Mouse (Mus musculus) liver, embryonic 15.5 days (tissue): ENCODE measurements around the gene Cry2. TPM values are rescaled to one million over a fixed set of nuclear protein-coding genes. Genes with fewer than 3 reads are reported as not detected.

Experiments used
- ATAC-seq: fragments of 200-750 bp; cut with Nextera tagmentation; 2 replicates; pipeline ENCODE4 v1.8.0; 2017; ENCODE audit warnings: moderate number of reproducible peaks, mild to moderate bottlenecking, moderate library complexity; ENCODE audit not compliant: insufficient read depth
- H3K27ac ChIP-seq: fragments of 300-500 bp; sonication (generic); replicated peaks from 2 replicates; pipeline ENCODE4 v1.5.1; 2015; ENCODE audit warnings: mild to moderate bottlenecking, inconsistent platforms
- H3K27me3 ChIP-seq: fragments of 300-500 bp; sonication (generic); 2 replicates; pipeline ENCODE4 v1.6.1; 2015; ENCODE audit warnings: mild to moderate bottlenecking, inconsistent platforms
- H3K36me3 ChIP-seq: fragments of 300-500 bp; sonication (generic); replicated peaks from 2 replicates; pipeline ENCODE4 v1.6.1; 2015; ENCODE audit warnings: moderate library complexity, mild to moderate bottlenecking, inconsistent platforms
- H3K4me1 ChIP-seq: fragments of 300-500 bp; sonication (generic); replicated peaks from 2 replicates; pipeline ENCODE4 v1.6.1; 2015; ENCODE audit warnings: inconsistent platforms
- H3K4me2 ChIP-seq: fragments of 300-500 bp; sonication (generic); 2 replicates; pipeline ENCODE4 v1.6.1; 2015; ENCODE audit warnings: moderate library complexity, mild to moderate bottlenecking, inconsistent platforms
- H3K4me3 ChIP-seq: fragments of 300-500 bp; sonication (generic); replicated peaks from 2 replicates; pipeline ENCODE4 v1.5.1; 2015; ENCODE audit warnings: mild to moderate bottlenecking, inconsistent platforms
- H3K9ac ChIP-seq: fragments of 300-500 bp; sonication (generic); 2 replicates; pipeline ENCODE4 v1.6.1; 2015; ENCODE audit warnings: moderate library complexity, mild to moderate bottlenecking, inconsistent platforms
- H3K9me3 ChIP-seq: fragments of 300-500 bp; sonication (generic); replicated peaks from 2 replicates; pipeline ENCODE4 v1.6.1; 2016; ENCODE audit warnings: inconsistent platforms
- WGBS: fragments of 180-500 bp; shearing (Covaris S2); methylation state at CpG from one replicate; pipeline ENCODE4 v1.1.7; 2015; ENCODE audit warnings: mixed read lengths; ENCODE audit not compliant: insufficient replicate concordance; 5-methylcytosine and 5-hydroxymethylcytosine counted together
- polyA plus RNA-seq: library from polyadenylated mRNA; unstranded; fragments of >200 nt; fragmentation: Nextera tagmentation; extraction: Ambion mirVana; gene quantifications from 2 replicates; pipeline ENCODE4 v1.2.1, GENCODE M21; 2015

Gene Cry2
- polyA plus RNA-seq, 1 experiment from 2014 or later: 11.2 TPM

GRCm38 (mm10) chr2:92385113-92386051 is 48.5 kb downstream of the Cry2 start:
- Histone ChIP-seq H3K4me3 (no peak overlapping the region), H3K4me1 (peaks cover 11% of the 10 kb centered on the region), H3K27ac (no peak overlapping the region), H3K9ac (no peak overlapping the region), H3K9me3 (no peaks in the 10 kb centered on the region), H3K36me3 (peaks cover 22% of the 10 kb centered on the region), H3K27me3 (peaks cover 43% of the 10 kb centered on the region), H3K4me2 (no peak overlapping the region)
- 63% methylated on average over 22 of the region's 22 CpGs for WGBS
- ATAC-seq: no peak

DNA sequence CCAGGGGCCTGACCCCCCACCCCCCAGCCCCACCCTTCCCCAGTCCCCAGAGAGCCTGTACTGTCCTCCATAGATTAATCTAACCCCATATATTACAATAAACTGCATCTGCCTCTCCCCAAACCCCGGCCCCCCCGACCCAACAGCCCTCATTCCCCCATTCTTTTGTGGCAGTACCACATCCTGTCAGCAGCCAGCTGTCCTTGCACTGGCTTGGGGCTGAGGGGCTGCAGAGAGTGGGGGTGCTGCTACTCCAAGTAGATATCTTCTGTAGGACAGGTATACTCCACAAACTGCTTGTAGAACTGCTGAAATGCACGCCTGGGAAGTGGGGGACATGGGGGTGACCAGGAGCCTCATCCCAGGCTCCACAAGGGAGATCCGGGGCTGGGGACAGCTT is 49.7 kb downstream of the Cry2 start:
- 50% methylated on average over 4 of the region's 4 CpGs for WGBS
- Histone ChIP-seq H3K27me3 (peaks cover 30% of the 10 kb centered on the region), H3K9ac (no peak overlapping the region), H3K36me3 (peaks cover 34% of the 10 kb centered on the region), H3K4me2 (no peak overlapping the region), H3K9me3 (no peaks in the 10 kb centered on the region), H3K4me3 (no peak overlapping the region), H3K4me1 (peaks cover 1% of the 10 kb centered on the region), H3K27ac (no peak overlapping the region)
- ATAC-seq: no peak

DNA sequence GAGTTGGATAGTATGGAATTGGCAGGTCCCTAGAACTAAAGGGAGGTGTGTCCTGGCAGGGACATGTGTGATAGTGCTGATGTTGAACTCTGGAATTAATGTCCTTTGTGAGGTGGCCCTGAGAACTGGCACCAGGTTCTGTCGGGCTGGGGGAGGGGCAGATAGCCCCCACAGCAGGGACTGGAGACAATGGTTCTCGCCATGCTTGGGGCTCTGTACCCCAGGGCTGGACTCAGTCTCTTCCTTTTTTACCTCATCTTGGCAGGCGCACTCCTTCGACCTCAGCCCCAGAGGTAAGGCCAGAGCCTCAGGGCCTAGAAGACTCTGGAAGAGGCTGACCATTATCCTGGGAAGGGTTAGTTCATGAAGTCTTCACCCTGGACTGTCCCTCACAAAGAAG is 51.1 kb downstream of the Cry2 start:
- peaks cover 48% of the 10 kb centered on the region for H3K36me3 ChIP-seq
- 66% methylated on average over 4 of the region's 4 CpGs for WGBS

DNA sequence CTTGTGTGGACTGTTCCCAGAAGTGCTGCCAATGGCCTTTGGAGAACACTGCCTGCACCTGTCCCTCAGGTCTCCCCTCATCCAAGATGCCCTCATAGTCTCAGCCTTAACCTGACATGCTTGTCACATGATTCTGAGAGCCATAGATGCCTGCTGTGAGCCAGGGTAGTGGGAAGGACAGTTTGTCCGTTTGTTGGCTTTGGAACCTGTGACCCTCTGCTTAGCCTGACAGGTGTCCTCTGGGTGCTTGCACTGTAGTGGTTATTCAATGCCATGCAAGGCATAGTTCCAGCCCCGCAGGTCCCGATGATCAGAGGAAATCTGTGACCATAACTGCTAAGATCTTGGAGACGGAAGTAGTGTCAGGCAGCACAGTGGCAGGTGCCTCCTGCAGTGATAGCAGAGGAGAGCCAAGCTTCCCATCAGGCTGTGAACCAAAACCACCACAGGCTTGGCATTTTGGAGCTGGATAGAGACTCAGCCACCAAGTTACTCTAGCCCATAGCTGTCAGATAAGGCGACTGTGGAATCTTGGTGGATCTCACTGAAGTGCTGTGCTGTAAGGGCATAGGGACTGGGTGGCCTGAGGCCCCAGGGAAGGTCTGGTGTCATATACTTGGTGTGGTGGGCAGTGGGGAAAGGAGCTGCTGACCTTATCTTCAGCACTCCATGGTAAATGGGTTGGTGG is 51.8 kb downstream of the Cry2 start, which contains the start of gene 1700029I15Rik:
TSS of gene 1700029I15Rik (plus strand) at position 638 of the 688 bp plus-strand sequence.
- H3K4me3 ChIP-seq: no peak within 1 kb of the TSS
- H3K36me3 ChIP-seq: peaks cover 55% of the 10 kb centered on the region
- no peak within 1 kb of the TSS for H3K27ac ChIP-seq
- H3K9me3 ChIP-seq: no peaks in the 10 kb centered on the region
- no peaks in the 10 kb centered on the region for H3K4me1 ChIP-seq
- 75% methylated on average over 5 of the region's 5 CpGs for WGBS
- no peak within 1 kb of the TSS for H3K9ac ChIP-seq
- no peak within 1 kb of the TSS for H3K4me2 ChIP-seq
- peaks cover 9% of the 10 kb centered on the region for H3K27me3 ChIP-seq
- ATAC-seq: no peak

More for the DNA sequence above, 51.1 kb downstream of the Cry2 start:
- Histone ChIP-seq H3K9me3 (no peaks in the 10 kb centered on the region), H3K27me3 (peaks cover 17% of the 10 kb centered on the region), H3K4me1 (no peaks in the 10 kb centered on the region), H3K4me2 (no peak overlapping the region), H3K27ac (no peak overlapping the region), H3K9ac (no peak overlapping the region), H3K4me3 (no peak overlapping the region)
- no peak for ATAC-seq

DNA sequence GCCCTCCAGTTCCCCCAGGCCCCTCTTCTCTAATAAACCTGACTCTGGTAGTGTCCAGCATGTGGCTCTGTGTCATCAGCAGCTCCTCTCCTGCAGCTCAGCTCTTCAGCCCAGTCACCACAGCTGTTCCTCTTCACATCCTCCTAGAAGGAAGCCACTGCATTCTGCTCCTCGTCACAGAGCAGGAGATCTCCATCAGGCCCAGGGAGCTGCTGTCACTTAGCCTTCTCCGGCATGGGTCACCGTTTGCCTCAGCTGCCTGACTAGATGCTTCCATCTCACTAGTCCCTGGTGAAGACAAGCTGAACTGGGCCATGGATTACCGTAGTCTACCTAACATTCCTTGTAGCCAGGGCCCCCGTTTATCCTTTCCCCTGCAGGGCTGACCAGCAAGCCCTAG is 52.7 kb downstream of the Cry2 start:
- Histone ChIP-seq H3K27me3 (peaks cover under 1% of the 10 kb centered on the region; the same call in 1 of the 2 replicates), H3K27ac (no peak overlapping the region), H3K9me3 (no peaks in the 10 kb centered on the region), H3K4me3 (no peak overlapping the region), H3K4me1 (peaks cover 4% of the 10 kb centered on the region), H3K4me2 (no peak overlapping the region), H3K36me3 (peaks cover 56% of the 10 kb centered on the region), H3K9ac (no peak overlapping the region)
- 77% methylated on average over 5 of the region's 5 CpGs for WGBS
- ATAC-seq: no peak

GRCm38 (mm10) chr2:92380495-92381050 is 53.3 kb downstream of the Cry2 start:
- no peak overlapping the region for H3K27ac ChIP-seq
- H3K36me3 ChIP-seq: peaks cover 56% of the 10 kb centered on the region
- no peaks in the 10 kb centered on the region for H3K9me3 ChIP-seq
- H3K4me1 ChIP-seq: peaks cover 10% of the 10 kb centered on the region
- WGBS: 78% methylated on average over 6 of the region's 6 CpGs
- no peak overlapping the region for H3K4me2 ChIP-seq
- no peak overlapping the region for H3K4me3 ChIP-seq
- no peaks in the 10 kb centered on the region for H3K27me3 ChIP-seq
- no peak overlapping the region for H3K9ac ChIP-seq
- no peak for ATAC-seq

- Histone ChIP-seq H3K4me3 (no peak overlapping the region), H3K9ac (no peak overlapping the region), H3K9me3 (no peaks in the 10 kb centered on the region), H3K27ac (no peak overlapping the region), H3K36me3 (peaks cover 56% of the 10 kb centered on the region), H3K4me1 (peaks cover 11% of the 10 kb centered on the region), H3K4me2 (no peak overlapping the region), H3K27me3 (no peaks in the 10 kb centered on the region)
- WGBS: 79% methylated on average over 17 of the region's 17 CpGs
- no peak for ATAC-seq
These were observed 53.9 kb downstream of the Cry2 start for GRCm38 (mm10) chr2:92379783-92380494.

- H3K4me3 ChIP-seq: no peak overlapping the region
- peaks cover 28% of the 10 kb centered on the region for H3K4me1 ChIP-seq
- H3K9ac ChIP-seq: no peak overlapping the region
- peaks cover 54% of the 10 kb centered on the region for H3K36me3 ChIP-seq
- H3K27ac ChIP-seq: no peak overlapping the region
- no peak overlapping the region for H3K4me2 ChIP-seq
- ATAC-seq: no peak
- H3K27me3 ChIP-seq: peaks cover 17% of the 10 kb centered on the region
- H3K9me3 ChIP-seq: no peaks in the 10 kb centered on the region
- 80% methylated on average over 7 of the region's 7 CpGs for WGBS
These were observed 56.5 kb downstream of the Cry2 start for GRCm38 (mm10) chr2:92377320-92377719.

- Histone ChIP-seq H3K9ac (peak overlapping the region; percentile 74), H3K36me3 (peaks cover 44% of the 10 kb centered on the region), H3K9me3 (no peaks in the 10 kb centered on the region), H3K4me1 (peaks cover 32% of the 10 kb centered on the region), H3K27me3 (peaks cover 27% of the 10 kb centered on the region), H3K4me3 (peak overlapping the region; percentile 75), H3K4me2 (peak overlapping the region; percentile 93), H3K27ac (peak overlapping the region; percentile 86; the same call in 1 of the 2 replicates)
- 68% methylated on average over 6 of the region's 6 CpGs for WGBS
- ATAC-seq: no peak
These were observed 57.5 kb downstream of the Cry2 start for GRCm38 (mm10) chr2:92376300-92376699.

DNA sequence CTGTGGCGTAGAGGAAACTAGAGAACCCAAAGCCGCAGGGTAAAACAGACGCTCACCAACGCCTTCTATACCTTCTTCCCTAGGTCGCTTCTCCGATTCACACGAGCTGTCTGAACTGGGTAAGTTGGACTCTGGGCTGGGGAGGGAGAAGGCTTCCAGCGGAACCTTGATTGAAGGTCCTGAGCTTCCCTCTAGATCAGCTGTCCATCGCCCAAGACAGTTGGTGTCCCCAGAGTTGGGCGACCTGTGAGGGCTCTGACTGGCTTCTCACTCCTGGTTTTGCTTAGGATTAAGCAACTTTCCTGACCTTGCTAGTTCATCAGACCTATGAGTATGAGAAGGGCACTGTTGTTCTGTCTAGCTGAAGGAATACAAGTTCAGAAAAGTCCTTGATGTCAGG is 58.1 kb downstream of the Cry2 start:
- H3K27ac ChIP-seq: peak overlapping the region; percentile 86
- peaks cover 35% of the 10 kb centered on the region for H3K4me1 ChIP-seq
- WGBS: 4% methylated on average over 10 of the region's 10 CpGs
- H3K4me3 ChIP-seq: peak overlapping the region; percentile 75
- peaks cover 39% of the 10 kb centered on the region for H3K36me3 ChIP-seq
- no peak for ATAC-seq
- H3K9me3 ChIP-seq: no peaks in the 10 kb centered on the region
- H3K27me3 ChIP-seq: peaks cover 32% of the 10 kb centered on the region
- H3K9ac ChIP-seq: peak overlapping the region; percentile 74
- H3K4me2 ChIP-seq: peak overlapping the region; percentile 93
